ENCODE assay signal across 8 mouse cellular contexts in the genomic region with DNA sequence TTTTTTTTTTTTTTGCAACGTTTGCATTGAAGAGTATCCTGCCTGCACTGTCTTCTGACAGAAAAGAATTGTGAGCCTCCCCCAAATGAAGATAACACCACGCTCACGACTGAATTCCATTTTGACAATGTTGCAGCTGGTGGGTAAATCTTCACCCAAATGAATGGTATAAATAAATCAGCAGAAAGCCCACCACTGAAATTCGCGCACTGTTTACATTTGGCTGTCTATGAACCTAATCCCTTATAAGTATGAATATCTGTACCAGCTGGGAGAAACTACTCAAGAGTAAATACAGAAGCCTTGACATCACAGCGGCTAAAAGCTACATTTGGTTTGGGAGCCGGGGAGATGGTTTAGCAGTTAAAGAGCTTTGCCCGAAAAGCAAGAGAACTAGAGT.
DNase-seq lines count a peak whose midpoint lies in the region; ATAC-seq lines count a peak whose summit lies in the region.

No protein-coding gene starts in this region.

- no peaks in the 10 kb centered on the region for H3K4me1 ChIP-seq in liver, embryonic 11.5 days (replicated peaks; ENCODE audit: control insufficient read depth, insufficient read depth, low read length)
- H3K4me1 ChIP-seq in forebrain, embryonic 11.5 days (replicated peaks; ENCODE audit: control insufficient read depth, insufficient read depth, low read length): peaks cover 4% of the 10 kb centered on the region; the same call in 1 of the 2 replicates
- no peaks in the 10 kb centered on the region; the same call in 1 of the 2 replicates for H3K4me1 ChIP-seq in intestine, embryonic 14.5 days (replicated peaks; ENCODE audit: control insufficient read depth, insufficient read depth, low read length)
- peaks cover 16% of the 10 kb centered on the region for H3K4me1 ChIP-seq in neural tube, embryonic 13.5 days (replicated peaks)

- DNase-seq in liver, embryonic 11.5 days (ENCODE audit: low spot score): no peak
- DNase-seq in liver: no peak
- DNase-seq in forebrain, embryonic 11.5 days (ENCODE audit: low spot score): no peak
- peak; percentile 54 for DNase-seq in intestine, embryonic 14.5 days (ENCODE audit: low spot score)
- no peak for DNase-seq in ovary, postnatal 10 days (ENCODE audit: low spot score)
- DNase-seq in Muller cell, postnatal 12 days (ENCODE audit: inconsistent ontology term): no peak
- no peak for DNase-seq in adrenal gland, postnatal 36 days

- no peaks in the 10 kb centered on the region for H3K36me3 ChIP-seq in liver, embryonic 11.5 days (ENCODE audit: control insufficient read depth, insufficient read depth, low read length)
- H3K36me3 ChIP-seq in forebrain, embryonic 11.5 days (ENCODE audit: control insufficient read depth, insufficient read depth, low read length): no peaks in the 10 kb centered on the region
- no peaks in the 10 kb centered on the region for H3K36me3 ChIP-seq in intestine, embryonic 14.5 days (ENCODE audit: control insufficient read depth, insufficient read depth, low read length)
- H3K36me3 ChIP-seq in neural tube, embryonic 13.5 days: no peaks in the 10 kb centered on the region

- no peak overlapping the region for H3K27ac ChIP-seq in liver, embryonic 11.5 days (ENCODE audit: low read depth, low read length)
- peak overlapping the region; percentile 79 for H3K27ac ChIP-seq in forebrain, embryonic 11.5 days (ENCODE audit: low read depth, low read length)
- H3K27ac ChIP-seq in intestine, embryonic 14.5 days (ENCODE audit: low read depth): peak overlapping the region; percentile 79
- peak overlapping the region; percentile 90 for H3K27ac ChIP-seq in neural tube, embryonic 13.5 days (replicated peaks)

- WGBS in liver, embryonic 11.5 days: 57% methylated on average over 8 of the region's 8 CpGs
- 28% methylated on average over 8 of the region's 8 CpGs for WGBS in forebrain, embryonic 11.5 days
- WGBS in intestine, embryonic 14.5 days: 22% methylated on average over 8 of the region's 8 CpGs
- WGBS in neural tube, embryonic 13.5 days: 38% methylated on average over 8 of the region's 8 CpGs

- H3K27me3 ChIP-seq in liver, embryonic 11.5 days (replicated peaks; ENCODE audit: control insufficient read depth, insufficient read depth, low read length): no peaks in the 10 kb centered on the region
- no peaks in the 10 kb centered on the region for H3K27me3 ChIP-seq in forebrain, embryonic 11.5 days (ENCODE audit: control insufficient read depth, insufficient read depth, low read length)
- H3K27me3 ChIP-seq in intestine, embryonic 14.5 days (replicated peaks; ENCODE audit: control insufficient read depth, insufficient read depth, low read length): no peaks in the 10 kb centered on the region
- H3K27me3 ChIP-seq in neural tube, embryonic 13.5 days: no peaks in the 10 kb centered on the region

- peak overlapping the region; percentile 38; the same call in 1 of the 2 replicates for H3K4me2 ChIP-seq in liver, embryonic 11.5 days
- peak overlapping the region; percentile 46 for H3K4me2 ChIP-seq in forebrain, embryonic 11.5 days (ENCODE audit: low read depth, low read length, severe bottlenecking)
- H3K4me2 ChIP-seq in intestine, embryonic 14.5 days (ENCODE audit: low read length): peak overlapping the region; percentile 64
- peak overlapping the region; percentile 60 for H3K4me2 ChIP-seq in neural tube, embryonic 13.5 days

- H3K4me3 ChIP-seq in liver, embryonic 11.5 days (ENCODE audit: low read depth, low read length): no peak overlapping the region
- no peak overlapping the region for H3K4me3 ChIP-seq in forebrain, embryonic 11.5 days (ENCODE audit: low read depth, low read length)
- peak overlapping the region; percentile 34 for H3K4me3 ChIP-seq in intestine, embryonic 14.5 days (ENCODE audit: low read depth, low read length)
- peak overlapping the region; percentile 38 for H3K4me3 ChIP-seq in neural tube, embryonic 13.5 days

- no peaks in the 10 kb centered on the region for H3K9me3 ChIP-seq in liver, embryonic 11.5 days (ENCODE audit: control insufficient read depth, low read length)
- H3K9me3 ChIP-seq in forebrain, embryonic 11.5 days (ENCODE audit: control insufficient read depth, low read length): no peaks in the 10 kb centered on the region
- H3K9me3 ChIP-seq in intestine, embryonic 14.5 days (ENCODE audit: control insufficient read depth, low read length): no peaks in the 10 kb centered on the region
- H3K9me3 ChIP-seq in neural tube, embryonic 13.5 days: no peaks in the 10 kb centered on the region; the same call in 1 of the 2 replicates

- no peak overlapping the region for H3K9ac ChIP-seq in liver, embryonic 11.5 days (ENCODE audit: low read depth, low read length)
- H3K9ac ChIP-seq in forebrain, embryonic 11.5 days (ENCODE audit: low read length): peak overlapping the region; percentile 32; the same call in 1 of the 2 replicates
- H3K9ac ChIP-seq in intestine, embryonic 14.5 days (ENCODE audit: low read length): peak overlapping the region; percentile 36
- peak overlapping the region; percentile 73 for H3K9ac ChIP-seq in neural tube, embryonic 13.5 days

- ATAC-seq in liver, embryonic 11.5 days (replicated peaks; ENCODE audit: low FRiP score): no peak
- ATAC-seq in forebrain, embryonic 11.5 days (replicated peaks; ENCODE audit: low FRiP score): peak; percentile 16; the same call in 1 of the 2 replicates
- ATAC-seq in intestine, embryonic 14.5 days (replicated peaks; ENCODE audit: low FRiP score, low TSS enrichment, low read depth): peak; percentile 42
- ATAC-seq in neural tube, embryonic 13.5 days (ENCODE audit: low read depth): peak; percentile 32; the same call in 1 of the 2 replicates

Comparison
In these comparisons a context has a peak if more than half of its experiments do, and no peak if none do; other contexts are left out.
1. H3K4me3 ChIP-seq: peak in intestine, embryonic 14.5 days (single experiment) and neural tube, embryonic 13.5 days (single experiment); none in liver, embryonic 11.5 days (single experiment) and forebrain, embryonic 11.5 days (single experiment).
2. Peak in every context shown above with its lines, with median percentiles within 50 percentile points of each other: H3K4me2 ChIP-seq.